Mouse (Mus musculus): ENCODE data around the gene Crtac1. TPM values are rescaled to one million over a fixed set of nuclear protein-coding genes. Genes with fewer than 3 reads are reported as not detected.

Gene Crtac1
- polyA plus RNA-seq, 1 experiment from 2014 or later = 15.4 TPM

- WGBS = 82% methylated on average over 13 of the region's 13 CpGs
- no peak overlapping the region for H3K4me3 ChIP-seq (replicated peaks; ENCODE audit: low read depth, low read length)
- H3K4me1 ChIP-seq (ENCODE audit: control insufficient read depth, insufficient read depth, low read length) = peaks cover 13% of the 10 kb centered on the region; the same call in 1 of the 2 replicates
- no peaks in the 10 kb centered on the region for H3K27me3 ChIP-seq (ENCODE audit: control insufficient read depth, insufficient read depth, low read length)
- H3K9ac ChIP-seq (replicated peaks; ENCODE audit: low read length) = no peak overlapping the region
- H3K36me3 ChIP-seq (ENCODE audit: control insufficient read depth, insufficient read depth, low read length) = no peaks in the 10 kb centered on the region
- ATAC-seq (ENCODE audit: low FRiP score, low TSS enrichment) = no peak
- H3K27ac ChIP-seq (replicated peaks; ENCODE audit: low read depth, low read length) = no peak overlapping the region
- no peak for DNase-seq
- H3K4me2 ChIP-seq (ENCODE audit: low read length) = no peak overlapping the region
- no peaks in the 10 kb centered on the region for H3K9me3 ChIP-seq (ENCODE audit: control insufficient read depth, low read length)
These were observed 127.1 kb downstream of the Crtac1 start for GRCm38 (mm10) chr19:42304506-42304905.

GRCm38 (mm10) chr19:42303210-42303813 lies 128.3 kb downstream of the Crtac1 start:
- H3K9ac ChIP-seq (replicated peaks; ENCODE audit: low read length) = no peak overlapping the region
- 0 out of 2 replicates have a peak overlapping the region, but pooled peaks have one; percentile 0 for H3K27ac ChIP-seq (replicated peaks; ENCODE audit: low read depth, low read length)
- no peak for ATAC-seq (ENCODE audit: low FRiP score, low TSS enrichment)
- 37% methylated on average over 12 of the region's 12 CpGs for WGBS
- peaks cover 13% of the 10 kb centered on the region; the same call in 1 of the 2 replicates for H3K4me1 ChIP-seq (ENCODE audit: control insufficient read depth, insufficient read depth, low read length)
- H3K36me3 ChIP-seq (ENCODE audit: control insufficient read depth, insufficient read depth, low read length) = no peaks in the 10 kb centered on the region
- no peaks in the 10 kb centered on the region for H3K27me3 ChIP-seq (ENCODE audit: control insufficient read depth, insufficient read depth, low read length)
- peak; percentile 35 for DNase-seq
- H3K4me2 ChIP-seq (ENCODE audit: low read length) = no peak overlapping the region
- H3K9me3 ChIP-seq (ENCODE audit: control insufficient read depth, low read length) = no peaks in the 10 kb centered on the region
- no peak overlapping the region for H3K4me3 ChIP-seq (replicated peaks; ENCODE audit: low read depth, low read length)

- DNase-seq (peak; percentile 34), ATAC-seq (ENCODE audit: low FRiP score, low TSS enrichment) (no peak)
- Histone ChIP-seq H3K9me3 (ENCODE audit: control insufficient read depth, low read length) (no peaks in the 10 kb centered on the region), H3K36me3 (ENCODE audit: control insufficient read depth, insufficient read depth, low read length) (no peaks in the 10 kb centered on the region), H3K27me3 (ENCODE audit: control insufficient read depth, insufficient read depth, low read length) (no peaks in the 10 kb centered on the region), H3K4me3 (replicated peaks; ENCODE audit: low read depth, low read length) (no peak overlapping the region), H3K27ac (replicated peaks; ENCODE audit: low read depth, low read length) (no peak overlapping the region; the same call in 1 of the 2 replicates), H3K9ac (replicated peaks; ENCODE audit: low read length) (no peak overlapping the region), H3K4me1 (ENCODE audit: control insufficient read depth, insufficient read depth, low read length) (peaks cover 27% of the 10 kb centered on the region), H3K4me2 (ENCODE audit: low read length) (no peak overlapping the region)
- 61% methylated on average over 6 of the region's 6 CpGs for WGBS
These were observed 138.4 kb downstream of the Crtac1 start for GRCm38 (mm10) chr19:42293216-42293615.

- no peak overlapping the region for H3K9ac ChIP-seq (replicated peaks; ENCODE audit: low read length)
- DNase-seq = peak; percentile 17
- no peak overlapping the region for H3K4me3 ChIP-seq (replicated peaks; ENCODE audit: low read depth, low read length)
- H3K36me3 ChIP-seq (ENCODE audit: control insufficient read depth, insufficient read depth, low read length) = no peaks in the 10 kb centered on the region
- WGBS = 23% methylated on average over 8 of the region's 8 CpGs
- no peaks in the 10 kb centered on the region for H3K27me3 ChIP-seq (ENCODE audit: control insufficient read depth, insufficient read depth, low read length)
- ATAC-seq (ENCODE audit: low FRiP score, low TSS enrichment) = no peak
- no peaks in the 10 kb centered on the region for H3K9me3 ChIP-seq (ENCODE audit: control insufficient read depth, low read length)
- H3K4me1 ChIP-seq (ENCODE audit: control insufficient read depth, insufficient read depth, low read length) = peaks cover 27% of the 10 kb centered on the region
- 0 out of 2 replicates have a peak overlapping the region, but pooled peaks have one; percentile 45 for H3K27ac ChIP-seq (replicated peaks; ENCODE audit: low read depth, low read length)
- H3K4me2 ChIP-seq (ENCODE audit: low read length) = no peak overlapping the region
These were observed 139.5 kb downstream of the Crtac1 start for GRCm38 (mm10) chr19:42292106-42292505.

GRCm38 (mm10) chr19:42290954-42291661 lies 140.5 kb downstream of the Crtac1 start:
- Histone ChIP-seq H3K4me1 (ENCODE audit: control insufficient read depth, insufficient read depth, low read length) (peaks cover 27% of the 10 kb centered on the region), H3K27me3 (ENCODE audit: control insufficient read depth, insufficient read depth, low read length) (no peaks in the 10 kb centered on the region), H3K9me3 (ENCODE audit: control insufficient read depth, low read length) (no peaks in the 10 kb centered on the region), H3K27ac (replicated peaks; ENCODE audit: low read depth, low read length) (0 out of 2 replicates have a peak overlapping the region, but pooled peaks have one; percentile 5), H3K4me2 (ENCODE audit: low read length) (no peak overlapping the region), H3K4me3 (replicated peaks; ENCODE audit: low read depth, low read length) (no peak overlapping the region), H3K9ac (replicated peaks; ENCODE audit: low read length) (no peak overlapping the region), H3K36me3 (ENCODE audit: control insufficient read depth, insufficient read depth, low read length) (no peaks in the 10 kb centered on the region)
- 18% methylated on average over 7 of the region's 7 CpGs for WGBS
- ATAC-seq (ENCODE audit: low FRiP score, low TSS enrichment) (peak; percentile 31; the same call in 1 of the 2 replicates), DNase-seq (peak; percentile 32)

- H3K27me3 ChIP-seq (ENCODE audit: control insufficient read depth, insufficient read depth, low read length) = no peaks in the 10 kb centered on the region
- no peak overlapping the region for H3K4me3 ChIP-seq (replicated peaks; ENCODE audit: low read depth, low read length)
These were observed 143.2 kb downstream of the Crtac1 start for GRCm38 (mm10) chr19:42288361-42288760.

GRCm38 (mm10) chr19:42284178-42284577 lies 147.4 kb downstream of the Crtac1 start:
- WGBS = 80% methylated on average over 8 of the region's 8 CpGs
- Histone ChIP-seq H3K27me3 (ENCODE audit: control insufficient read depth, insufficient read depth, low read length) (no peaks in the 10 kb centered on the region), H3K9me3 (ENCODE audit: control insufficient read depth, low read length) (no peaks in the 10 kb centered on the region), H3K27ac (replicated peaks; ENCODE audit: low read depth, low read length) (no peak overlapping the region), H3K4me3 (replicated peaks; ENCODE audit: low read depth, low read length) (no peak overlapping the region), H3K9ac (replicated peaks; ENCODE audit: low read length) (no peak overlapping the region), H3K36me3 (ENCODE audit: control insufficient read depth, insufficient read depth, low read length) (no peaks in the 10 kb centered on the region), H3K4me2 (ENCODE audit: low read length) (no peak overlapping the region), H3K4me1 (ENCODE audit: control insufficient read depth, insufficient read depth, low read length) (peaks cover 7% of the 10 kb centered on the region)
- ATAC-seq (ENCODE audit: low FRiP score, low TSS enrichment) (no peak), DNase-seq (no peak)

More at GRCm38 (mm10) chr19:42288361-42288760, 143.2 kb downstream of the Crtac1 start:
- 71% methylated on average over 4 of the region's 4 CpGs for WGBS
- DNase-seq (no peak), ATAC-seq (ENCODE audit: low FRiP score, low TSS enrichment) (no peak)
- no peaks in the 10 kb centered on the region for H3K36me3 ChIP-seq (ENCODE audit: control insufficient read depth, insufficient read depth, low read length)
- no peak overlapping the region for H3K27ac ChIP-seq (replicated peaks; ENCODE audit: low read depth, low read length)
- H3K4me1 ChIP-seq (ENCODE audit: control insufficient read depth, insufficient read depth, low read length) = peaks cover 27% of the 10 kb centered on the region
- H3K9me3 ChIP-seq (ENCODE audit: control insufficient read depth, low read length) = no peaks in the 10 kb centered on the region
- H3K9ac ChIP-seq (replicated peaks; ENCODE audit: low read length) = no peak overlapping the region
- no peak overlapping the region for H3K4me2 ChIP-seq (ENCODE audit: low read length)

- Histone ChIP-seq H3K27me3 (ENCODE audit: control insufficient read depth, insufficient read depth, low read length) (no peaks in the 10 kb centered on the region), H3K4me1 (ENCODE audit: control insufficient read depth, insufficient read depth, low read length) (peaks cover 7% of the 10 kb centered on the region), H3K9ac (replicated peaks; ENCODE audit: low read length) (no peak overlapping the region), H3K9me3 (ENCODE audit: control insufficient read depth, low read length) (no peaks in the 10 kb centered on the region), H3K4me3 (replicated peaks; ENCODE audit: low read depth, low read length) (no peak overlapping the region), H3K4me2 (ENCODE audit: low read length) (no peak overlapping the region), H3K27ac (replicated peaks; ENCODE audit: low read depth, low read length) (no peak overlapping the region), H3K36me3 (ENCODE audit: control insufficient read depth, insufficient read depth, low read length) (no peaks in the 10 kb centered on the region)
- WGBS = 56% methylated on average over 3 of the region's 3 CpGs
- ATAC-seq (ENCODE audit: low FRiP score, low TSS enrichment) (no peak), DNase-seq (peak; percentile 45)
These were observed 152.0 kb downstream of the Crtac1 start for GRCm38 (mm10) chr19:42279611-42280010.
